Mouse (Mus musculus): ENCODE results near the gene Edn1. TPM values are rescaled to one million over a fixed set of nuclear protein-coding genes. Genes with fewer than 3 reads are reported as not detected.

The Edn1 gene
- total RNA-seq, 2 experiments from 2014 or later: 5.3 TPM

- intact Hi-C loops (cut with DNase I): no loop called here
- no peak for DNase-seq
Measured at GRCm38 (mm10) chr13:42308368-42309103, 7.3 kb downstream of the Edn1 start.

- intact Hi-C loops (cut with DNase I): no loop called here
- no peak for DNase-seq
Measured at GRCm38 (mm10) chr13:42309804-42310203, 8.5 kb downstream of the Edn1 start.

- no peak for DNase-seq
- intact Hi-C loops (cut with DNase I): loop anchor here (5.0 kb wide), 1 partner anchor 77 kb away; no protein-coding TSS in a partner anchor
Measured at GRCm38 (mm10) chr13:42315628-42316027, 14.4 kb downstream of the Edn1 start.

- intact Hi-C loops (cut with DNase I): loop anchor here (5.0 kb wide), 1 partner anchor 74 kb away; no protein-coding TSS in a partner anchor
- DNase-seq: no peak
Measured at GRCm38 (mm10) chr13:42317808-42318207, 16.5 kb downstream of the Edn1 start.

GRCm38 (mm10) chr13:42328576-42328975, 27.3 kb downstream of the Edn1 start:
- no peak for DNase-seq
- intact Hi-C loops (cut with DNase I): no loop called here

GRCm38 (mm10) chr13:42331104-42331503, 29.8 kb downstream of the Edn1 start:
- intact Hi-C loops (cut with DNase I): no loop called here
- DNase-seq: no peak

- intact Hi-C loops (cut with DNase I): no loop called here
- DNase-seq: no peak
Measured at GRCm38 (mm10) chr13:42334981-42335380, 33.7 kb downstream of the Edn1 start.

GRCm38 (mm10) chr13:42336414-42336813, 35.1 kb downstream of the Edn1 start:
- intact Hi-C loops (cut with DNase I): no loop called here
- DNase-seq: no peak

GRCm38 (mm10) chr13:42337072-42337471, 35.8 kb downstream of the Edn1 start:
- intact Hi-C loops (cut with DNase I): no loop called here
- DNase-seq: no peak

- no peak for DNase-seq
- intact Hi-C loops (cut with DNase I): no loop called here
Measured at GRCm38 (mm10) chr13:42339466-42339865, 38.2 kb downstream of the Edn1 start.

GRCm38 (mm10) chr13:42341871-42342532, 40.7 kb downstream of the Edn1 start:
- intact Hi-C loops (cut with DNase I): no loop called here
- no peak for DNase-seq

- intact Hi-C loops (cut with DNase I): no loop called here
- DNase-seq: no peak
Measured at GRCm38 (mm10) chr13:42345439-42345838, 44.2 kb downstream of the Edn1 start.

GRCm38 (mm10) chr13:42346414-42346813, 45.1 kb downstream of the Edn1 start:
- no peak for DNase-seq
- intact Hi-C loops (cut with DNase I): no loop called here

GRCm38 (mm10) chr13:42351675-42352074, 50.4 kb downstream of the Edn1 start:
- intact Hi-C loops (cut with DNase I): no loop called here
- DNase-seq: no peak

Other genes with a start within 250 kb of the Edn1 start
- gene Hivep1, start 249.5 kb upstream of the Edn1 start, total RNA-seq (2021): 10 to 100 TPM; 25.6 to 27.4 TPM

Measured in heart, postnatal 36 days (tissue).